Mouse (Mus musculus): ENCODE results near the gene Hepacam. TPM values are rescaled to one million over a fixed set of nuclear protein-coding genes. Genes with fewer than 3 reads are reported as not detected.

The Hepacam gene
- polyA plus RNA-seq, 1 experiment, result 0.67 TPM

DNA sequence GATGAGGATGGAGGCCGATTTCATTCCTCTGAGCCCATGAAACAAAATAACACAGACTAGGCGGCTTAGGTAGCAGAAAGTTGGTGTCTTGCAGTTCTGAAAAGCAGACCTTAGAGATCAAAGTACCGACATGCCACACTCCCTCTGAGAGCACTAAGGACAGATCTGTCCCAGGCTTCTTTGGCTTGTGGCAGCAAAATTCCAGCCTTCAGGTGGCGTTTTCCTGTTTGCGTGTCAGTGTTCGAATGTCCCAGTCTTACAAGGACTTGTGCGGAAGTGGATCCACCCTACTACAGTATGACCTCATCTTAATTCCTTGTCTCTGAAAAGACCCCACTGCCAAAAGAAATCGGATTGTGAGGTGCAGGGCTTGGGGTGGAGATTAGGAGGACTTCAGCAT is 1.7 kb downstream of the Hepacam start:
- 83% methylated on average over 8 of the region's 8 CpGs for WGBS
- TF ChIP-seq POLR2A (IDR thresholded peaks at IDR 0.05; ENCODE audit: borderline replicate concordance, control insufficient read depth, low read depth, low read length), result no peak
- no peak for TF ChIP-seq CTCF (IDR thresholded peaks at IDR 0.05; ENCODE audit: control insufficient read depth, insufficient read depth, low read length)
- Histone ChIP-seq H3K4me3 (replicated peaks; ENCODE audit: control insufficient read depth, low read depth, low read length) (no peak overlapping the region), H3K4me1 (ENCODE audit: control insufficient read depth, insufficient read depth, low read length) (no peaks in the 10 kb centered on the region), H3K27ac (ENCODE audit: control insufficient read depth, insufficient read depth, low read depth, low read length, poor library complexity) (no peak overlapping the region)

DNA sequence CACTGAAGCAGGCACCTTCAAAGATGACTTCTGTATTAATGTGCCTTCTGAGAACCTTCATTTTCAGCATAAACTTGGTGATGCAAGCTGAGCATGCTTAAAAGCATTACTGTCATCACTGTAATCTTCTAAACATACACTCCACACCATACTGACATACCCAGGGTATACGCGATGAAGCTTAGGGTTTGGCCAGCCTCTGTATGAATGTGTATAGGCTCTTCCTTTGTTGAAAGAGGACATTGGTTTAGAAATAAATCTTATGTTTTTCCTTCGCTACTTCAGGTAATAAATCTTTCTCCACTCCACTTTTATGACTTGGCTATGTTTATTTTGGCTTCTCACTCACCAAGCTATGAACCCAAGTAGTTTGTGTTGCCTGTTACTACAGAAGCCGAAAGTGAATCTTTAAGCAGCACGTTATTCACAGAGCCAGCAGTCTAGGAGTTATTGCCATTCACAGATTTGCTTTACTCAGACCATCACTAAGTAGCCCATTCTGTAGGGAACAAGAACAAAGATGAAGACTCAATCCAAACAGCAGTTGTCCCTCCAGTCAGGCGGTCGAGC is 4.2 kb downstream of the Hepacam start:
- no peak overlapping the region for H3K27ac ChIP-seq (ENCODE audit: control insufficient read depth, insufficient read depth, low read depth, low read length, poor library complexity)
- no peaks in the 10 kb centered on the region for H3K4me1 ChIP-seq (ENCODE audit: control insufficient read depth, insufficient read depth, low read length)
- TF ChIP-seq POLR2A (IDR thresholded peaks at IDR 0.05; ENCODE audit: borderline replicate concordance, control insufficient read depth, low read depth, low read length) (no peak), CTCF (IDR thresholded peaks at IDR 0.05; ENCODE audit: control insufficient read depth, insufficient read depth, low read length) (no peak)
- WGBS, result 84% methylated on average over 7 of the region's 7 CpGs
- H3K4me3 ChIP-seq (replicated peaks; ENCODE audit: control insufficient read depth, low read depth, low read length), result no peak overlapping the region

DNA sequence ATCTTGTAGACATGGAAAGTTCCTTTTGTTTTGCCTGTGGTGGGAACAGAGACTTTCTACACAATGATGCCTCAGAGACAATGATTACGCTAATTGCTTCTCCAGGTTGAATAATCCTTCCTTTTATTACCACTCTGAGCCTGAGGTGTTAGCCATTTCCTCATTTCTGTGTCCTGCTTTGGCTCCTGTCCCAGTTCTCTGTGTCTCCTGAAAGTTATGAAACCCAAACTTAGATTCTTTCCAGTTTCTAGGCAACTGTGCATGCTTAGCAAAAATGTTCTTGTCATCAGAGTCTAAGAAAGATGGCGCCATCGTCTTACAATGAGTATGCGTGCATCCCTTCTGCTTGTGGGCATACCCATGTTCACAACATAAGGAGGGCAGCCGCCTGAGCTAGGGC is 8.6 kb downstream of the Hepacam start:
- Histone ChIP-seq H3K27ac (ENCODE audit: control insufficient read depth, insufficient read depth, low read depth, low read length, poor library complexity) (no peak overlapping the region), H3K4me1 (ENCODE audit: control insufficient read depth, insufficient read depth, low read length) (no peaks in the 10 kb centered on the region), H3K4me3 (replicated peaks; ENCODE audit: control insufficient read depth, low read depth, low read length) (no peak overlapping the region)
- TF ChIP-seq POLR2A (IDR thresholded peaks at IDR 0.05; ENCODE audit: borderline replicate concordance, control insufficient read depth, low read depth, low read length), result no peak
- TF ChIP-seq CTCF (IDR thresholded peaks at IDR 0.05; ENCODE audit: control insufficient read depth, insufficient read depth, low read length), result no peak
- WGBS, result 79% methylated on average over 5 of the region's 5 CpGs

DNA sequence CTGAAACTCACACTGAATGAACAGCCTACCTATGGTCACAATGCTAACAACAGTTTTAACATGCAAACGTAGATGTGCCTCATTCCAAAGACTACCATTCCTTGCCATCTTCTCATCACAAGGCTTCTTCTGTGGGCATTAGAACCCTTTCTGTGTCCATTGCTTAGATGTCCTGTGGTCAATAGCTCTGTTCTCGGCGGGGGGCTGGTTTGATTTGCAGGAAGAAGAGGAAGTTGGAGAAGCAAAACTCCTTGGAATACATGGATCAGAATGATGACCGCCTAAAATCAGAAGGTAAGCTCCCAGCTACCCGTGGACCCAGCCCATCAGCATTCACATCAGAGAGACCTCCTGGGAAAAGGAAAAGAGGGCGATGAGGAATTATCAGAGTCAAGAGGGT is 16.0 kb downstream of the Hepacam start:
- H3K27ac ChIP-seq (ENCODE audit: control insufficient read depth, insufficient read depth, low read depth, low read length, poor library complexity), result no peak overlapping the region
- no peak for TF ChIP-seq CTCF (IDR thresholded peaks at IDR 0.05; ENCODE audit: control insufficient read depth, insufficient read depth, low read length)
- no peak for TF ChIP-seq POLR2A (IDR thresholded peaks at IDR 0.05; ENCODE audit: borderline replicate concordance, control insufficient read depth, low read depth, low read length)
- H3K4me1 ChIP-seq (ENCODE audit: control insufficient read depth, insufficient read depth, low read length), result no peaks in the 10 kb centered on the region
- no peak overlapping the region for H3K4me3 ChIP-seq (replicated peaks; ENCODE audit: control insufficient read depth, low read depth, low read length)
- 75% methylated on average over 6 of the region's 6 CpGs for WGBS

DNA sequence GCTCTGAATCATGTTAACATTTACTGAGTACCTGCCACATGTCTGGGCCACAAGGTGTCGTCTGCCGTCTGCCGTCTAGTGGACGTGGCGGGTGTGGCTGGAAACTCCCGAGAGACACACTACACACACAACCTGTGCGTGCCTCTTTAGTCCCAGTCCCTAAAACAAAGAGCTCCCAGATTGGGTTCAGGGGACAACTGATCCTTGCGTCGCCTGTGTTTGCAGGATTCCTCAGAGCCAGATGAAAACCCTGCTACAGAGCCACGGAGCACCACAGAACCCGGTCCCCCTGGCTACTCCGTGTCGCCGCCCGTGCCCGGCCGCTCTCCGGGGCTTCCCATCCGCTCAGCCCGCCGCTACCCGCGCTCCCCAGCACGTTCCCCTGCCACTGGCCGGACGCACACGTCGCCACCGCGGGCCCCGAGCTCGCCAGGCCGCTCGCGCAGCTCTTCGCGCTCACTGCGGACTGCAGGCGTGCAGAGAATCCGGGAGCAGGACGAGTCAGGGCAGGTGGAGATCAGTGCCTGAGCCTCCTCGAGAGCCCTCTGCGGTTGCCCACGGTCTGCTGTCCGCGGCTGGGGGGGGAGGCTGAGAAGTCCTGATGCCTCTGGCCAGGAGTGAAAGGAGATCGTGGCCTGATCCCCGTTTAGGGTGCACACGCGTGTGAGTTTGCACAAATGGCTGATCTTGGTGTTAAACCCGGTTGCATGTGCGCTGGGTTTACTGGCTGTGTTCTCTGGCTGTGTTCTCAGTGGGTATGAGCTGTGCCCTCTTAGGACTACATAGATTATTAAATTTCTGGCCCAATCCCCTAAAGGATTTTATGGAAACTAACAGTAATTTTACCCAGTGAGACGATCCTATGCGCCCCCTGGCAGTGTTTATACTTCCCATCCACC is 17.4 kb downstream of the Hepacam start:
- 5% methylated on average over 52 of the region's 54 CpGs for WGBS
- Histone ChIP-seq H3K4me3 (replicated peaks; ENCODE audit: control insufficient read depth, low read depth, low read length) (no peak overlapping the region), H3K4me1 (ENCODE audit: control insufficient read depth, insufficient read depth, low read length) (no peaks in the 10 kb centered on the region), H3K27ac (ENCODE audit: control insufficient read depth, insufficient read depth, low read depth, low read length, poor library complexity) (no peak overlapping the region)
- TF ChIP-seq POLR2A (IDR thresholded peaks at IDR 0.05; ENCODE audit: borderline replicate concordance, control insufficient read depth, low read depth, low read length) (no peak), CTCF (IDR thresholded peaks at IDR 0.05; ENCODE audit: control insufficient read depth, insufficient read depth, low read length) (no peak)

DNA sequence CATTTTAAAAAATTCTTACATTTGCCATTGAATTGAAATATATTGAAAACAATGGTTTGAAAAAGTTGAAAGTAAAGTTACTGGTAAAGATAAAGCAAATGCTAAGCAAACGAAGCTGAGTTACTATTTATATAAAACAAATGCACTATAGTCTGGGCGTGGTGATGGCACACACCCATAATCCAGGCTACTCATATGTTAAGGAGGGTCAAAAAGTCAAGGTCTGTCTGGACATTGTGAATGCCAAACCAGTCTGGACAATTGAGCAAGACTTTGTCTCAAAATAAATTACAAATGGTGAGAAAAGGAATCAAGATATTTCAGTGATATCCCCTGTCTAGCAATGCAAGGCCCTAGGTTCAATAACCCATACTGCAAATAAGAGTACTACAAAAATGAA is 23.7 kb downstream of the Hepacam start:
- TF ChIP-seq POLR2A (IDR thresholded peaks at IDR 0.05; ENCODE audit: borderline replicate concordance, control insufficient read depth, low read depth, low read length), result no peak
- no peak for TF ChIP-seq CTCF (IDR thresholded peaks at IDR 0.05; ENCODE audit: control insufficient read depth, insufficient read depth, low read length)
- WGBS, result 63% methylated on average over 2 of the region's 2 CpGs
- H3K4me1 ChIP-seq (ENCODE audit: control insufficient read depth, insufficient read depth, low read length), result no peaks in the 10 kb centered on the region

DNA sequence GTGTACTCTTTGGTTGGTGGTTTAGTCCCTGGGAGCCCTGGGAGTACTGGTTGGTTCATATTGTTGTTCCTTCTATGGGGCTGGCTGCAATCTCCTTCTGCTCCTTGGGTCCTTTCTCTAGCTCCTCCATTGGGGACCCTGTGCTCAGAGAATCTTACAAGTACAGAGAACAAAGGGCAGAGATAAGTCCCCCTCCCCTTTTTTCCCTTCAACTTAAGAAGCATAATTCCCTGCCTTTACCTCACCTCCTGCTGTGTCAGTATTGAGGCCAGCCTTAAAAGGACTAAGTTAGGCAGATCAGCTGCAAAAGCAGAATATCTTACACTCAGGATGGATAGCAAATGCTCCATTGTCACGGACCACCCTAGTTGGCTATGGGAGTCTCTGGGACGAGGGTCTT is 24.9 kb downstream of the Hepacam start:
- Histone ChIP-seq H3K4me1 (ENCODE audit: control insufficient read depth, insufficient read depth, low read length) (no peaks in the 10 kb centered on the region), H3K27ac (ENCODE audit: control insufficient read depth, insufficient read depth, low read depth, low read length, poor library complexity) (no peak overlapping the region), H3K4me3 (replicated peaks; ENCODE audit: control insufficient read depth, low read depth, low read length) (no peak overlapping the region)
- 73% methylated on average over 2 of the region's 2 CpGs for WGBS
- no peak for TF ChIP-seq POLR2A (IDR thresholded peaks at IDR 0.05; ENCODE audit: borderline replicate concordance, control insufficient read depth, low read depth, low read length)
- TF ChIP-seq CTCF (IDR thresholded peaks at IDR 0.05; ENCODE audit: control insufficient read depth, insufficient read depth, low read length), result no peak

More for the DNA sequence above, 23.7 kb downstream of the Hepacam start:
- Histone ChIP-seq H3K4me3 (replicated peaks; ENCODE audit: control insufficient read depth, low read depth, low read length) (no peak overlapping the region), H3K27ac (ENCODE audit: control insufficient read depth, insufficient read depth, low read depth, low read length, poor library complexity) (no peak overlapping the region)

DNA sequence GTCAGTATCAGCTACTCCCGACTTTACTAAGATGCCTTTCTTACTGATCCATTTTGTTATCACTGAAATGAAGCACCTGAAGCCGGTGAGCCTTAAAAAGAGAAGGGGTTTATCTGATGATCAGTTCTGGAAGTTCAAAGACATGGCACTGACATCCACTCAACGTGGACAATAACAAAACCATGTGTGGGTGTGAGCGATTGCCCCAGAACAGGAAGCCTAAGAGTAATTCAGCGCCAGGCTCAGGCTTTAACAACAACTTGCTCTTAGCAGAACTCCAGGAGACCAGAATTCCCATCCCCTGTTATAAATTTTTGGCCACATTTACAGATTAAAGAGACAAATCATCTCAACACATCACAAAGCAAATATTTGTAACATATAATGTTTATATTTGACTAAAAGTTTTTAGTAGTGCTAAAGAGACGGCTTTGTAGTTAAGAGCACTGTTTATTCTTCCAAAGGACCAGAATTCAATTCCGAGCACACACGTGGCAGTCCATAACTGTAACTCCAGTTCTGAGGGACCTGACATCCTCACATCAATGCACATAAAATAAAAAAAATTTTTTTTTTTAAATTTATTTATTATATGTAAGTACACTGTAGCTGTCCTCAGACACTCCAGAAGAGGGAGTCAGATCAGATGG is 26.5 kb downstream of the Hepacam start:
- WGBS, result 71% methylated on average over 8 of the region's 8 CpGs
- H3K4me1 ChIP-seq (ENCODE audit: control insufficient read depth, insufficient read depth, low read length), result no peaks in the 10 kb centered on the region
- TF ChIP-seq CTCF (IDR thresholded peaks at IDR 0.05; ENCODE audit: control insufficient read depth, insufficient read depth, low read length), result no peak
- no peak for TF ChIP-seq POLR2A (IDR thresholded peaks at IDR 0.05; ENCODE audit: borderline replicate concordance, control insufficient read depth, low read depth, low read length)
- no peak overlapping the region for H3K4me3 ChIP-seq (replicated peaks; ENCODE audit: control insufficient read depth, low read depth, low read length)
- H3K27ac ChIP-seq (ENCODE audit: control insufficient read depth, insufficient read depth, low read depth, low read length, poor library complexity), result no peak overlapping the region
